In the genomic region with DNA sequence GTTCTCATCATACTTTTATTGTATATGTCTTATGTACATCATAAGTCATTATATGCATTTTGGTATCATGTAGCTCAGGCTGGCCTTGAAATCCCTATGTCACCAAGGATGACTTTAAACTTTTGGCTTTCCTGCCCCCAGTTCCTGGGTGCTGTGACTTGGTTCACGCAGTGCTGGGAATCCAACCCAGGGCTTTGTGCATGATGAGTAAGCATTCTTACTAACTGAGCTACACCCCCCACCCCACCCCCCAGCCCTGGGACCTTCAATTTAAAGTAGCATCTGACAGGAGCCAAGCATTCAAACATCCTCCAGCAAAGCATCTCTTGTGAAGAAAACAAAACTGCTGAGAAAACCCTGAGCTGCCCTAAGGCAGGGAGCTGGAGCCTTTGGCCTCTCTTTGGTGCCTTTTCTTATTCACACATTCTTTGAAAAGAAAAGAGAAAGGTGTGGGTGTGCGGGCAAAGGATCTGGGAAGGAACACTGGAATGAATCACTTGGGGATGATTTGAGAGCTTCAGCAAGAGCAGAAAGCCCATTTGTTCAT, we compare ENCODE assay signal across 10 mouse cellular contexts. TPM values are rescaled to one million over a fixed set of nuclear protein-coding genes. Genes with fewer than 3 reads are reported as not detected.
DNase-seq lines count a peak whose midpoint lies in the region; ATAC-seq lines count a peak whose summit lies in the region.
"Had no signal": no experiment of that assay in that cellular context is flagged by ENCODE, and none has a peak within 500 bp of the region (broad histone marks: within the 10 kb centered on the region; RNA-seq: fewer than 3 reads in every experiment).

No protein-coding gene starts in this region.

- ATAC-seq in heart, embryonic 14.5 days (ENCODE audit: insufficient number of reproducible peaks, insufficient read depth, low FRiP score, low read depth), result no peak
- no peak for ATAC-seq in midbrain, embryonic 16.5 days

- no peak overlapping the region for H3K4me3 ChIP-seq in heart, embryonic 14.5 days (ENCODE audit: control insufficient read depth in 1 of 2, insufficient read depth in 1 of 2, low read depth in 1 of 2, low read length in 2 of 2)
- peak overlapping the region; percentile 9; the same call in 1 of the 2 replicates for H3K4me3 ChIP-seq in hindbrain, embryonic 10.5 days
- H3K4me3 ChIP-seq in midbrain, embryonic 16.5 days (ENCODE audit: low read depth, low read length), result no peak overlapping the region
- H3K4me3 ChIP-seq: heart, embryonic 15.5 days had no signal

- H3K9ac ChIP-seq in heart, embryonic 14.5 days (ENCODE audit: low read length), result 0 out of 2 replicates have a peak overlapping the region, but pooled peaks have one; percentile 17
- no peak overlapping the region; the same call in 1 of the 2 replicates for H3K9ac ChIP-seq in midbrain, embryonic 16.5 days (ENCODE audit: low read depth, low read length)
- H3K9ac ChIP-seq: heart, embryonic 15.5 days had no signal

- H3K36me3 ChIP-seq in heart, embryonic 14.5 days (ENCODE audit: control insufficient read depth, insufficient read depth, low read length), result no peaks in the 10 kb centered on the region
- no peaks in the 10 kb centered on the region for H3K36me3 ChIP-seq in hindbrain, embryonic 10.5 days
- H3K36me3 ChIP-seq in midbrain, embryonic 16.5 days (ENCODE audit: control insufficient read depth, insufficient read depth, low read length), result no peaks in the 10 kb centered on the region
- H3K36me3 ChIP-seq: heart, embryonic 15.5 days had no signal

- no peak for DNase-seq in heart, postnatal 25 days (ENCODE audit: low spot score)
- DNase-seq in Muller cell, postnatal 12 days (ENCODE audit: inconsistent ontology term), result peak; percentile 45
- DNase-seq in hindbrain, embryonic 10.5 days (ENCODE audit: low spot score), result no peak
- no peak for DNase-seq in left cerebral cortex, postnatal 36 days (ENCODE audit: low spot score in 2 of 2)
- no peak for DNase-seq in embryo, embryonic 11 days
- no peak for DNase-seq in kidney, postnatal 25 days
- DNase-seq: lung, postnatal 10 days had no signal

- no peaks in the 10 kb centered on the region for H3K9me3 ChIP-seq in heart, embryonic 14.5 days (ENCODE audit: control insufficient read depth, low read length)
- H3K9me3 ChIP-seq in hindbrain, embryonic 10.5 days, result no peaks in the 10 kb centered on the region
- no peaks in the 10 kb centered on the region for H3K9me3 ChIP-seq in midbrain, embryonic 16.5 days (replicated peaks; ENCODE audit: control insufficient read depth, low read length, poor library complexity, severe bottlenecking)
- H3K9me3 ChIP-seq: heart, embryonic 15.5 days had no signal

- H3K4me2 ChIP-seq in heart, embryonic 14.5 days (ENCODE audit: low read length), result no peak overlapping the region
- peak overlapping the region; percentile 15; the same call in 1 of the 2 replicates for H3K4me2 ChIP-seq in midbrain, embryonic 16.5 days (ENCODE audit: low read length)

- peaks cover 30 to 58% of the 10 kb centered on the region in 2 experiments for H3K4me1 ChIP-seq in heart, embryonic 14.5 days (ENCODE audit: control insufficient read depth in 2 of 2, insufficient read depth in 2 of 2, low read length in 2 of 2)
- H3K4me1 ChIP-seq in hindbrain, embryonic 10.5 days (replicated peaks), result peaks cover 80% of the 10 kb centered on the region
- H3K4me1 ChIP-seq in midbrain, embryonic 16.5 days (ENCODE audit: control insufficient read depth, insufficient read depth, low read length), result peaks cover 42% of the 10 kb centered on the region

- intact Hi-C loops in heart, postnatal 25 days (cut with DNase I), result no loop called here
- intact Hi-C loops in left cerebral cortex, postnatal 36 days (cut with DNase I), result no loop called here

- 89% methylated on average over 2 of the region's 2 CpGs for WGBS in heart, embryonic 14.5 days
- WGBS in hindbrain, embryonic 10.5 days, result 60% methylated on average over 2 of the region's 2 CpGs
- WGBS in midbrain, embryonic 16.5 days, result 64% methylated on average over 2 of the region's 2 CpGs

- no peak overlapping the region for H3K27ac ChIP-seq in heart, embryonic 14.5 days (replicated peaks in 1 of 2; ENCODE audit: control insufficient read depth in 1 of 2, insufficient read depth in 1 of 2, low read depth in 2 of 2, low read length in 2 of 2)
- H3K27ac ChIP-seq in hindbrain, embryonic 10.5 days, result peak overlapping the region; percentile 75
- no peak overlapping the region for H3K27ac ChIP-seq in midbrain, embryonic 16.5 days (ENCODE audit: low read length)
- H3K27ac ChIP-seq: heart, embryonic 15.5 days had no signal

- no peaks in the 10 kb centered on the region for H3K27me3 ChIP-seq in heart, embryonic 14.5 days (ENCODE audit: control insufficient read depth, insufficient read depth, low read length)
- H3K27me3 ChIP-seq in hindbrain, embryonic 10.5 days (ENCODE audit: insufficient read depth, poor library complexity, severe bottlenecking), result 0 out of 2 replicates have a peak, but pooled peaks cover 4% of the 10 kb centered on the region
- no peaks in the 10 kb centered on the region for H3K27me3 ChIP-seq in midbrain, embryonic 16.5 days (ENCODE audit: control insufficient read depth, insufficient read depth, low read depth, low read length)
- H3K27me3 ChIP-seq: heart, embryonic 15.5 days had no signal

RNA-seq across cellular contexts. Expression of a gene that starts 2.0 kb away (rescaled TPM):
- 11.8 and 12.4 TPM in 2 replicates for polyA plus RNA-seq in heart, embryonic 14.5 days (2014; fragmentation: Nextera tagmentation; extraction: Ambion mirVana)
- 10 to 100 TPM; 11.0 to 12.7 TPM for total RNA-seq in heart, postnatal 25 days (2021)
- 14.0 and 17.5 TPM in 2 replicates for polyA plus RNA-seq in hindbrain, embryonic 10.5 days (2016; fragmentation: Nextera tagmentation; extraction: Ambion mirVana)
- 25.2 and 25.3 TPM in 2 replicates for polyA plus RNA-seq in midbrain, embryonic 16.5 days (2015; fragmentation: Nextera tagmentation; extraction: Ambion mirVana)
- total RNA-seq in left cerebral cortex, postnatal 36 days (2021), result 10 to 100 TPM; 16.9 to 19.1 TPM

RNA-seq across cellular contexts. Expression of a gene that starts 44.0 kb away (rescaled TPM):
- polyA plus RNA-seq in heart, embryonic 14.5 days (2014; fragmentation: Nextera tagmentation; extraction: Ambion mirVana), result 56.1 and 57.6 TPM in 2 replicates
- total RNA-seq in heart, postnatal 25 days (2021), result 10 to 100 TPM; 14.1 to 18.0 TPM
- 74.8 and 79.6 TPM in 2 replicates for polyA plus RNA-seq in hindbrain, embryonic 10.5 days (2016; fragmentation: Nextera tagmentation; extraction: Ambion mirVana)
- 24.3 and 26.0 TPM in 2 replicates for polyA plus RNA-seq in midbrain, embryonic 16.5 days (2015; fragmentation: Nextera tagmentation; extraction: Ambion mirVana)
- total RNA-seq in left cerebral cortex, postnatal 36 days (2021), result 10 to 100 TPM; 21.7 to 21.8 TPM

RNA-seq across cellular contexts. Expression of a gene that starts 44.0 kb away (rescaled TPM):
- 3.3 and 3.6 TPM in 2 replicates for polyA plus RNA-seq in heart, embryonic 14.5 days (2014; fragmentation: Nextera tagmentation; extraction: Ambion mirVana)
- 1 to 10 TPM; 1.4 to 1.8 TPM for total RNA-seq in heart, postnatal 25 days (2021)
- polyA plus RNA-seq in hindbrain, embryonic 10.5 days (2016; fragmentation: Nextera tagmentation; extraction: Ambion mirVana), result 6.2 and 6.5 TPM in 2 replicates
- polyA plus RNA-seq in midbrain, embryonic 16.5 days (2015; fragmentation: Nextera tagmentation; extraction: Ambion mirVana), result 3.7 and 4.6 TPM in 2 replicates
- 1 to 10 TPM; 6.0 to 6.6 TPM for total RNA-seq in left cerebral cortex, postnatal 36 days (2021)

RNA-seq across cellular contexts. Expression of a gene that starts 57.5 kb away (rescaled TPM):
- 0.62 and 1.6 TPM in 2 replicates for polyA plus RNA-seq in heart, embryonic 14.5 days (2014; fragmentation: Nextera tagmentation; extraction: Ambion mirVana)
- under 1 TPM; 0.28 to 0.52 TPM for total RNA-seq in heart, postnatal 25 days (2021)
- 0.70 and 0.98 TPM in 2 replicates for polyA plus RNA-seq in hindbrain, embryonic 10.5 days (2016; fragmentation: Nextera tagmentation; extraction: Ambion mirVana)
- polyA plus RNA-seq in midbrain, embryonic 16.5 days (2015; fragmentation: Nextera tagmentation; extraction: Ambion mirVana), result 2.9 and 3.0 TPM in 2 replicates
- total RNA-seq in left cerebral cortex, postnatal 36 days (2021), result 1 to 10 TPM; 1.7 to 1.8 TPM
